Mouse (Mus musculus): ENCODE data around the gene Zfp931. TPM values are rescaled to one million over a fixed set of nuclear protein-coding genes. Genes with fewer than 3 reads are reported as not detected.
A peak's percentile ranks its signal among the peaks of the same experiment; 100 is the strongest.

Gene Zfp931
- polyA plus RNA-seq, 1 experiment from 2014 or later: 10.6 TPM

- ATAC-seq: no peak
- no peak for TF ChIP-seq CTCF (IDR thresholded peaks at IDR 0.05)
- TF ChIP-seq EP300 (IDR thresholded peaks at IDR 0.05): no peak
- Histone ChIP-seq H3K36me3 (ENCODE audit: insufficient read depth, low read length) (no peaks in the 10 kb centered on the region), H3K4me2 (replicated peaks; ENCODE audit: low read depth, low read length) (no peak overlapping the region), H3K27ac (ENCODE audit: low read length) (no peak overlapping the region), H3K9me3 (ENCODE audit: low read length) (no peaks in the 10 kb centered on the region), H3K4me3 (ENCODE audit: low read depth, low read length) (no peak overlapping the region), H3K27me3 (replicated peaks; ENCODE audit: insufficient read depth, low read length) (peaks cover 6% of the 10 kb centered on the region), H3K4me1 (ENCODE audit: insufficient read depth, low read depth, low read length) (peaks cover 7% of the 10 kb centered on the region; the same call in 1 of the 2 replicates), H3K9ac (replicated peaks; ENCODE audit: low read depth) (no peak overlapping the region)
- 83% methylated on average over 8 of the region's 8 CpGs for WGBS
- DNase-seq (ENCODE audit: low spot score): no peak
These were observed 42.5 kb upstream of the Zfp931 start for GRCm38 (mm10) chr2:178120651-178121374.

GRCm38 (mm10) chr2:178120356-178120645 lies 42.0 kb upstream of the Zfp931 start:
- no peak overlapping the region for H3K9ac ChIP-seq (replicated peaks; ENCODE audit: low read depth)
- peaks cover 7% of the 10 kb centered on the region; the same call in 1 of the 2 replicates for H3K4me1 ChIP-seq (ENCODE audit: insufficient read depth, low read depth, low read length)
- TF ChIP-seq CTCF (IDR thresholded peaks at IDR 0.05) (no peak), EP300 (IDR thresholded peaks at IDR 0.05) (no peak)
- no peaks in the 10 kb centered on the region for H3K9me3 ChIP-seq (ENCODE audit: low read length)
- DNase-seq (ENCODE audit: low spot score) (no peak), ATAC-seq (no peak)
- H3K4me3 ChIP-seq (ENCODE audit: low read depth, low read length): no peak overlapping the region
- no peak overlapping the region for H3K4me2 ChIP-seq (replicated peaks; ENCODE audit: low read depth, low read length)
- peaks cover 6% of the 10 kb centered on the region for H3K27me3 ChIP-seq (replicated peaks; ENCODE audit: insufficient read depth, low read length)
- H3K36me3 ChIP-seq (ENCODE audit: insufficient read depth, low read length): no peaks in the 10 kb centered on the region
- no peak overlapping the region for H3K27ac ChIP-seq (ENCODE audit: low read length)

- H3K4me3 ChIP-seq (ENCODE audit: low read depth, low read length): peak overlapping the region; percentile 21; the same call in 1 of the 2 replicates
- H3K27ac ChIP-seq (ENCODE audit: low read length): no peak overlapping the region
- DNase-seq (ENCODE audit: low spot score) (no peak), ATAC-seq (no peak)
- H3K36me3 ChIP-seq (ENCODE audit: insufficient read depth, low read length): no peaks in the 10 kb centered on the region
- peak overlapping the region; percentile 61; the same call in 1 of the 2 replicates for H3K4me2 ChIP-seq (replicated peaks; ENCODE audit: low read depth, low read length)
- TF ChIP-seq EP300 (IDR thresholded peaks at IDR 0.05): no peak
- no peak for TF ChIP-seq CTCF (IDR thresholded peaks at IDR 0.05)
- H3K9me3 ChIP-seq (ENCODE audit: low read length): no peaks in the 10 kb centered on the region
- no peak overlapping the region for H3K9ac ChIP-seq (replicated peaks; ENCODE audit: low read depth)
- 18% methylated on average over 19 of the region's 19 CpGs for WGBS
- peaks cover 6% of the 10 kb centered on the region for H3K27me3 ChIP-seq (replicated peaks; ENCODE audit: insufficient read depth, low read length)
- H3K4me1 ChIP-seq (ENCODE audit: insufficient read depth, low read depth, low read length): peaks cover 7% of the 10 kb centered on the region; the same call in 1 of the 2 replicates
These were observed 41.5 kb upstream of the Zfp931 start for GRCm38 (mm10) chr2:178119561-178120355.

- H3K9me3 ChIP-seq (ENCODE audit: low read length): no peaks in the 10 kb centered on the region
- ATAC-seq (peak; percentile 58), DNase-seq (ENCODE audit: low spot score) (no peak)
- H3K36me3 ChIP-seq (ENCODE audit: insufficient read depth, low read length): no peaks in the 10 kb centered on the region
- 3% methylated on average over 41 of the region's 45 CpGs for WGBS
- TF ChIP-seq CTCF (IDR thresholded peaks at IDR 0.05) (no peak), EP300 (IDR thresholded peaks at IDR 0.05) (no peak)
- no peak within 1 kb of the TSS for H3K9ac ChIP-seq (replicated peaks; ENCODE audit: low read depth)
- peak within 1 kb of the TSS; percentile 61 for H3K4me2 ChIP-seq (replicated peaks; ENCODE audit: low read depth, low read length)
- peak within 1 kb of the TSS; percentile 21; the same call in 1 of the 2 replicates for H3K4me3 ChIP-seq (ENCODE audit: low read depth, low read length)
- no peak within 1 kb of the TSS for H3K27ac ChIP-seq (ENCODE audit: low read length)
- peaks cover 7% of the 10 kb centered on the region; the same call in 1 of the 2 replicates for H3K4me1 ChIP-seq (ENCODE audit: insufficient read depth, low read depth, low read length)
- H3K27me3 ChIP-seq (replicated peaks; ENCODE audit: insufficient read depth, low read length): peaks cover 6% of the 10 kb centered on the region
These were observed 40.7 kb upstream of the Zfp931 start, which contains the start of gene Phactr3 for GRCm38 (mm10) chr2:178118801-178119560. Phactr3 (plus strand) TSS chr2:178118975.

- 18% methylated on average over 12 of the region's 12 CpGs for WGBS
- 0 out of 2 replicates have a peak, but pooled peaks have one; percentile 25 for ATAC-seq
These were observed 39.7 kb upstream of the Zfp931 start for GRCm38 (mm10) chr2:178117946-178118345.

GRCm38 (mm10) chr2:178101957-178102356 lies 23.7 kb upstream of the Zfp931 start:
- peak; percentile 63 for DNase-seq (ENCODE audit: low spot score)
- H3K4me3 ChIP-seq (ENCODE audit: low read depth, low read length): no peak overlapping the region
- no peaks in the 10 kb centered on the region for H3K27me3 ChIP-seq (replicated peaks; ENCODE audit: insufficient read depth, low read length)
- peak; percentile 81 for TF ChIP-seq CTCF (IDR thresholded peaks at IDR 0.05)
- TF ChIP-seq EP300 (IDR thresholded peaks at IDR 0.05): no peak
- no peak overlapping the region for H3K9ac ChIP-seq (replicated peaks; ENCODE audit: low read depth)
- no peaks in the 10 kb centered on the region for H3K9me3 ChIP-seq (ENCODE audit: low read length)
- H3K4me1 ChIP-seq (ENCODE audit: insufficient read depth, low read depth, low read length): no peaks in the 10 kb centered on the region
- no peak overlapping the region for H3K4me2 ChIP-seq (replicated peaks; ENCODE audit: low read depth, low read length)
- H3K27ac ChIP-seq (ENCODE audit: low read length): no peak overlapping the region
- WGBS: 8% methylated on average over 7 of the region's 7 CpGs
- no peaks in the 10 kb centered on the region for H3K36me3 ChIP-seq (ENCODE audit: insufficient read depth, low read length)
- peak; percentile 50 for ATAC-seq

More at GRCm38 (mm10) chr2:178117946-178118345, 39.7 kb upstream of the Zfp931 start:
- DNase-seq (ENCODE audit: low spot score): peak; percentile 74
- Histone ChIP-seq H3K27ac (ENCODE audit: low read length) (no peak overlapping the region), H3K27me3 (replicated peaks; ENCODE audit: insufficient read depth, low read length) (peaks cover 6% of the 10 kb centered on the region), H3K4me3 (ENCODE audit: low read depth, low read length) (no peak overlapping the region), H3K9ac (replicated peaks; ENCODE audit: low read depth) (no peak overlapping the region), H3K36me3 (ENCODE audit: insufficient read depth, low read length) (no peaks in the 10 kb centered on the region), H3K4me2 (replicated peaks; ENCODE audit: low read depth, low read length) (no peak overlapping the region), H3K9me3 (ENCODE audit: low read length) (no peaks in the 10 kb centered on the region), H3K4me1 (ENCODE audit: insufficient read depth, low read depth, low read length) (peaks cover 7% of the 10 kb centered on the region; the same call in 1 of the 2 replicates)
- TF ChIP-seq EP300 (IDR thresholded peaks at IDR 0.05) (no peak), CTCF (IDR thresholded peaks at IDR 0.05) (peak; percentile 70)

Data from lung, postnatal 0 days (tissue).